Mouse (Mus musculus): ENCODE results near the gene Hid1.

Hid1 gene

GRCm38 (mm10) chr11:115374695-115375425, 7.3 kb upstream of the Hid1 start:
- DNase-seq: no peak

DNA sequence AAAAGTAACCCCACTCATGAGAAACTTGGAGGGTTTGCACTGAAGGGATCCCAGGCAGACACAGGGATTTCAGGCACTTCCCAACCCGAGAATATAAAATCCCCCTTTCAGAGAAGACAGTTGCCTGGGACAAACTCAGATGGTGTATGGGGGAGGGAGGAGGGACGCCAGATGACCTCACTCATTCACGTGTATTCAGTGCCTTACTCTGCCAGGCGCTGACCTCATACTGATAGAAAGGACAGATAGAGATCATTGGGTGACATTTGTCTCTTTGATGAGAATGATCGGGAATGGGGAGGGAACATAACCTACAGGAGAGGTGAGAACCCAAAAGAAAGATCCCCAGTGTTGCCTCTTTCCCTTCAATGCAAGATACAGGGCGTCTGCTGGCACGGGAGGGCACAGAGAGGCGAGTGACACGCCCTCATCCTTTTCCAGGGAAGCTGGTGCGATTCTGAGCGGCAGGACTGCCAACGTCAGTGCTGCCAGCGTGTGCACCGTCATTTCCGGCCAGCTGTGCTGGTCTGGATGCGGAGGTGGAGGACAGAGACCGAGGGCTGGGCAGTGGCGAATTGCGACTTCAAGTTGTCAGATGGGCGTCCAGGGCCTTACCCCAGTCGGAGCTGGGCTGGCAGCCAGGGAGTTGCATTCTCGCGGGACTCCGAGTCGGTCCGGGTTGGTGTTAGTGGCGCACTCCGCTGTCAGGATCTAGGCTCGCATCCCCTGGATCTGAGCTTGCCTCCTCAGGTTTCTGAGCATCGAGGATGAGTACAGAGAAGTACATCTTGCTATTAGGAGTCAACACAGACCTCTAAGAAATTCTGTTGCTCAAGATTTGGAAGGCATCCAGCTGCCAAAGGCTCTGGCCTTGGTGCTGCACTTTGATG, 6.5 kb upstream of the Hid1 start:
- DNase-seq: no peak

DNA sequence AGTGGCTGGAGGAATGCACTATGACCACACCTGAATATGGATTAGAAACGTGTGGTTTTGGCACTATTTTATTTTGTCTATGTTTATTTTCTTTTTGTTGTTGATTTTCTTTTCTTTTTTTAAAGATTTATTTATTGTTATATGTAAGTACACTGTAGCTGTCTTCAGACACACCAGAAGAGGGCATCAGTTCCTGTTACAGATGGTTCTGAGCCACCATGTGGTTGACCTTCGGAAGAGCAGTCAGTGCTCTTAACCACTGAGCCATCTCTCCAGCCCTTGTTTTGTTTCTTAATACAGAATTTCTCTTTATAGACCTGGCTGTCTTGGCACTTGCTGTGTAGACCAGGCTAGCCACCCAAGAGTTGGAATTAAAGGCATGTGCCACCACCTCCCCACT, 5.2 kb upstream of the Hid1 start:
- DNase-seq: no peak

DNA sequence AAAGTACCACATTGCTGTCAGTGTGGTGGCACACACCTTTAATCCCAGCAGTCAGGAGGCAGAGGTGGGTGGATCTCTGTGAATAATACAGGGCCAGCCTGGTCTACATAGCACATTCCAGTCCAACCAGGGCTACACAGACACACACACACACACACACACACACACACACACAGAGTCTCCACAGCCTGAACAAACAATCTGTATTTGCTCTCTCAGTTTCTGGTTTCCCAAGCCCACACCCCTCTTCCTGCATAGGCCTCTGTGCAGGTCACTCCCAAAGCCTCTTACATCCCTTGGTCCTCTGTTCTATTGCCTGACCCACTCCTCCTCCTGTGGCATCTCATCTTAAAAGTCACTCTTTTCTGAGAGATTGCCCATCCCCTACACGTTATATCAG, 4.5 kb upstream of the Hid1 start:
- DNase-seq: no peak

GRCm38 (mm10) chr11:115371354-115371753, 3.8 kb upstream of the Hid1 start:
- no peak for DNase-seq

GRCm38 (mm10) chr11:115370368-115370767, 2.8 kb upstream of the Hid1 start:
- DNase-seq: no peak

DNA sequence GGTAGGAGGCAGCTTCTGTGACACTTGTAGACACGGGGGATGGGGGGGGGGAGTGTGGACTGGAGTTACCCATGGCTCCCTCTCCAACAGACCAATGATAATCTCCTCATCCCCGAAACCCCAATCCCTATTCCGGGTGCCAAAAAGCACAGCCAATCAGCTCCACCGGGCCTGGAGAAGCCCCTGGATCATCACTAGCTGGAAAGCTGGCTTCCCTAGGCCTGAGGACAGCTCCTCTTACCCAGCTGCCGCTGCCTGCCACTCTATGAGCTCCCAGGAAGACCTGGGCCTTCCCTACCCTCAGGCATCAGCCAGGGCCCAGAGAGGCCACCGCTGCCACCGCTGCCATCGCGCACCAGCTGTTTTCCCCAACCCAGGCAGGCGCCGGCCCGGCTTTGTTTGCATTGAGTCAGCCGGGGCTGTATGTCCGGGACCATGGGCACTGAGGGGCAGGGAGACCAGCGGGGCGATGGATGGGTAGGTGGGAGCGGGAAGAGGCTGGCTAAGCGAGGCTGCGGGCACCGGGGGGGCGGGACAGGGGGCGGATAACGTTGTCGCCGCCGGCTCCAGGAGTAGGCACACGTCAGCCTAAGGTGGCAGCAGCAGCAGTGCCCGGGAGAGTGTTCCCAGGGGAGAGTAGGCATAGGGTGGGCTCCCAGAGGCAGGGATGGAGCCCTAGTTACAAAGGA, 706 bp downstream of the Hid1 start:
- no peak for DNase-seq

DNA sequence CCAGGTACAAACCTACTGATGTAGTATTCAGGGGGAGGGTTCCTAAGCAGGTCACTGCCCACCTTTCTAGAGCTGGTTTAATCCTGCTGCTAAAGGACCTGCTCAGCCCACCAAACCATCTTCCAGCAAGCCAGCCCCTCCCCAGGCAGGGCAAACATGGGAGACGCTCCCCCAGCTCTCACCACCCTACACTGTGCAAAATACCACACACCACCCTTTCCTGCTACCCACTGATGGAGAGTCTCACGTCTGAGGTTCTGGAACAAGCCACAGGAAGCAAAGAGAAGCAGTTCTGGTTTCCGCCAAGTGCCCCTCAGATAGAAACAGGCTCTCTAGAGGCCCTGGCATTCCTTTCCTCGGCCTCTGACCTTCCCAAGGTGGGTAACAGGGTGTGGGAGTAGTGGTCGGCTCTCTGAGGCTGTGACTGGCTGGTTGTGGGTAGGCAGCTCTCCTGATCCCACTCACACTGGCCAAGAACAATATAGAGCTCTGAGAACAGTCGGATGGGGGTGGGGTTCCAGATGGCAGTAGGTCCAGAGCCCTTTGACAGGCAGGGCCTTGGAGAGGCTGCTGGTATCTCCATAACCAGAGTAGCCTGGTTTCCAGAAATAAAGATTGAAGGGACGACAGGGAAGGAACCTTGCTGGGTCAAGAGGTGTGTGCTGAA, 1.4 kb downstream of the Hid1 start:
- DNase-seq: no peak

GRCm38 (mm10) chr11:115364136-115364535, 3.4 kb downstream of the Hid1 start:
- no peak for DNase-seq

DNA sequence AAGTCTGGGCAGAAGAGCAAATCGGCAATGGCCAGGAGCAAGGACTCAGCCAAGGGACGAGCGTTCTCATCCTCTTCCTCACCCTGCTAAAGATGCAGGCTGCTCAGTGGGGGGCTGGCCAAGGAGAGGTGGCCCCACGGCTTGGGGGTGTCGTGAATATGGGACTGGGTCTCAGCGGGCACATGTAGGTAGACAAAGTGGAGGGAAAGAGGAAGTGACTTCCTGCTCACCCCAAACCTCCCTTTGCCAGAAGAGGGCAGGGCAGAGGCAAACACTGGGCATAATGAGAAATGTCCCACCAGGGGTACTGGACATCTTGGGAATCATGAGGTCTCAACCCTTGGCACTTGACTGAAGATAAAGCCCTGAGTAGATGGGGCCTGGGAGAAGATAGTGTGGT, 7.8 kb downstream of the Hid1 start:
- no peak for DNase-seq

DNA sequence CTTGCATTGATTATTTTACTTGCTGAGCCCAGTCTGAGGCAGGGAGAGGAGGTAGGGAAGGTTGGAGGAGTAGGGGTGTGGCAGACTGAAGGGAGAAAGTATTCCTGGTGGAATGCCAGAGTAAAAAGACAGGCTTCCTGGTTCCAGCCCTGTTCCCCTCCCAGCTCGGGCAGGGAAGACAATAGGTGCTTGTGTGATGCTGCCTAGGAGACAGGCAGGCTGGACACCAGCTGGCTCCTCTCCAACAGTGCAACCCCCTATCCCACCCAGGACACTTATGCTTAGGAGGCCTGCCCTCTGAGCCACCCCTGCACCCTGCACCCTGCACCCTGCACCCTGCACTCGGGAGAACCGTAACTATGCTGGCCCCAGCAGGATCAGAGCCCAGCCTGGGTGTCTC, 8.3 kb downstream of the Hid1 start:
- DNase-seq: no peak

GRCm38 (mm10) chr11:115358468-115358867, 9.1 kb downstream of the Hid1 start:
- peak in 1 of 2 experiments; percentile 71 for DNase-seq

DNA sequence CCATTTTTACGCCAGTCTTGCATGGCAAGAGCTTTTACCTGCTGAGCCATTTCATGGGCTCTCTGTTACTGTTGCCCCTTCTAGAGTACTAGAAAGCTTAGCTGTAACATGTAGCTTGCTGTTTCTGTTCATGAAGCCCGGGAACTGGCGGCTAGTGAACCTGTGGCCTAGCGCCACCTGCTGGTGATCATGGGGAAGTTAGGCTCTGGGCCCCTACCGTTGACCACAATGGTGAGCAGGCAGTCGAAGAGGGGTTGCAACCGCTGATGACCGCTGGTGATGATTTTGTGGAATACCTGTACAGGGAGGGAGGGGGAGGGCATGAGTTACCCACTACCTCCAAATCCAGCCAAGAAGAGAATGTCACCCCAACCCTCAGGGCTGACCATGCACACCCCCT, 13.4 kb downstream of the Hid1 start:
- peak in 1 of 2 experiments; percentile 56 for DNase-seq

DNA sequence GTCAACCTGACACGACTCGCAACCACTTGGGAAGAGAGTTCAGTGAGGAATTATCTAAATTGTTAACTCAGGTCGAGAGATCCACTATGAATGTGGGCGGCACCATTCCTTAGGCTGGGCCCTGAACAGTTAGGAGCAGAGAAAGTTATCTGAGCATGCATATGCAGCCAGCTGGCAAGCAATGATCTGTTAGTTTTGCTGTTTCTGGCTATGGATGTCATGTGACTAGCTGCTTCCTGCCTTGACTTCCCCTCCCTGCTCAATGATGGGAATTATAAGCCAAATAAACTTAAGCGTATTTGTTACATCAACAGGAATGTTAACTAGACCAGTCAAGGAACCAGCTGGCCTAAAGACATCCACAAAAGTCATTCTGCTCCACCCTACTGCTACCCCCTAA, 14.2 kb downstream of the Hid1 start:
- DNase-seq: no peak

DNA sequence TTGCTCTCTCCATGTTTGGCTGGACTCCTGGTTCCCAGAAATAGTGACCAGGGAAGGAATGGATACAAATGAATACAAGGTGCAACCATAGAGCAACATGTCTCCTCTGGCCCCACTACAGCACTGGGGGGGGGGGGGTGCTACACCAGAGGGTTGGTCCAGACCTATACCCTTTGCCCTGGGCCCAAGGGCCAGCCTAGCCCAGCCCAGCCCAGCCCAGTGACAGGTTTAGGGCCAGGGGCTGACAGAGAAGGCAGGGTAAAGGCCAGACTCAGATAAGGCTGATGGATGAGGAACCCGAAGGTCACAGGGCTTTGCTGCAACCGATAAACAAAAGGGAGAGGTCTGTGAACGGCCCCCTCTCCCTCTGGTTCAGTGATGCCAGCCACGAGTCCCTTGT, 17.6 kb downstream of the Hid1 start:
- no peak for DNase-seq

GRCm38 (mm10) chr11:115348681-115349248, 18.8 kb downstream of the Hid1 start:
- no peak for DNase-seq

DNA sequence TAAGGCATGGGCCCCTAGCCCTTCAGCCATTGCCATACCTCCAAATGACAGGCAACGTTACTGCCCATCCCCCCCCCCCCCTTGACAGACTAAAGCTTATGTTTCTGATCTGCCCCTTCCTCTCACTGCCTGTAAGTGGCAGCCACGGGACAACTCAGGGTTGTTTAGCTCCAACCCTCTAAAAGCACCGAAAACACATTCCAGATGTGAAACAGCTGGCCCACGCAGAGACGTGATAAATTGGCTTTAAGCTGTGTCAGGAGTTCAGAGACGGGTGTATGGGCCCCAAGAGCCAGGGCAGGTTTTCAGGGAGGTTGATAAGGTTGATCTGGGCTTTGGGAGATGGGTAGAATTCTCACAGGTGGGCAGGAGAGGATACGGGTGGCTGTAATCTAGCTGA, 22.0 kb downstream of the Hid1 start:
- DNase-seq: no peak

- DNase-seq: no peak
Measured at GRCm38 (mm10) chr11:115344967-115345366, 22.6 kb downstream of the Hid1 start.

DNA sequence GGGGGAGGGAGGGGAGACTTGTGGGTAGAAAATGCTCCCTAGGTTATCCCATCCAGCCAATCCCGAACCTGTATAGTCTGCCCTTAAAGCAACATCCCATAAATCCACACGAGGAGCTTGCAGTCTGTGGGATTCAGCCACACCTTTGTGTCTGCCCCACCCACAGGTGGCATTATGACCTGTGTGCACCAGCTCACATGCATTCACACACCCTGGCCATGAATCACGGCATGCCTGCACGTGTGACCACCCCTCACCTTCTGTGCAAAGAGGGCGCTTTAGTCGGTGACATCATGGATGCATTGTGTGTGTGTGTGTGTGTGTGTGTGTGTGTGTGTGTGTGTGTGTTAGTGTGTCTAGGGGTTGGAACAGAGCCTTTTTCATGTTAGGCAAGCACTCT, 25.7 kb downstream of the Hid1 start:
- DNase-seq: no peak

- DNase-seq: no peak
Measured at GRCm38 (mm10) chr11:115341246-115341645, 26.3 kb downstream of the Hid1 start.

GRCm38 (mm10) chr11:115337826-115338225, 29.7 kb downstream of the Hid1 start:
- DNase-seq: no peak

GRCm38 (mm10) chr11:115337350-115337749, 30.2 kb downstream of the Hid1 start:
- no peak for DNase-seq

DNA sequence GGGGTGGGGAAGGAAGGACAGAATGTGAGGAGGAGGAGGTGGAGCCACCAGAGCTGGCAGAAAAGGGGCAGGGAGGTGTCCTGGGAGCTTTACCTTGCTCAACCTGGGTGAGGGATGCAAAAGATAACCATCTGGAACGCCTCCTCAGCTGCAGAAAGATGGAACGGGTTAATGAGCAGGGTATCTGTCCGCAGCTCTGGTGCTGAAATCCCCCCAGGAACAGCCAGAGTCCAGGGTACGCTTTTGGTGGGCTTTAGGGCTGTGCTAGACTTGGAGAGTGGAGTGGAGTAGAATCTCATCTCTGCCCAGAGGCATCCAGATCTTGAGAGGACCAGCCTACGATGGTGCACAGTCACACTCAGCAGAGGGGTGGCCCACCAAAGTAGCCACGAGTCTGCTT, 31.4 kb downstream of the Hid1 start:
- DNase-seq: no peak
